Mouse (Mus musculus): ENCODE measurements at regions not wholly inside any gene's neighbourhood (a gene's known extent, or its start where the extent isn't known, plus 50 kb on each side); places are given as distances from the start of the nearest gene placed in this dataset.

GRCm38 (mm10) chr1:13496386-13496785, 2082.5 kb downstream of the A830018L16Rik start:
- Histone ChIP-seq H3K9ac (no peak overlapping the region), H3K27me3 (ENCODE audit: insufficient read depth, low read length) (no peaks in the 10 kb centered on the region), H3K4me3 (ENCODE audit: low read depth, low read length) (no peak overlapping the region), H3K36me3 (ENCODE audit: insufficient read depth) (no peaks in the 10 kb centered on the region), H3K9me3 (ENCODE audit: low read depth, low read length) (no peaks in the 10 kb centered on the region), H3K4me1 (ENCODE audit: insufficient read depth) (no peaks in the 10 kb centered on the region), H3K4me2 (no peak overlapping the region), H3K27ac (ENCODE audit: low read depth) (no peak overlapping the region)
- 16% methylated on average over 2 of the region's 2 CpGs for WGBS
- ATAC-seq (ENCODE audit: insufficient read depth) (peak; percentile 79; the same call in 1 of the 2 replicates), DNase-seq (peak; percentile 59)
- no peak for TF ChIP-seq CTCF (IDR thresholded peaks at IDR 0.05; ENCODE audit: low read depth)

- DNase-seq: peak; percentile 77
- WGBS: 32% methylated on average over 5 of the region's 5 CpGs
- ATAC-seq (ENCODE audit: insufficient read depth): no peak
These were observed 2086.6 kb downstream of the A830018L16Rik start for GRCm38 (mm10) chr1:13500456-13500855.

GRCm38 (mm10) chr1:13501938-13502337, 2088.0 kb downstream of the A830018L16Rik start:
- no peak for DNase-seq
- WGBS: 71% methylated on average over 4 of the region's 4 CpGs
- Histone ChIP-seq H3K36me3 (ENCODE audit: insufficient read depth) (no peaks in the 10 kb centered on the region), H3K4me3 (ENCODE audit: low read depth, low read length) (no peak overlapping the region), H3K27me3 (ENCODE audit: insufficient read depth, low read length) (no peaks in the 10 kb centered on the region), H3K9ac (no peak overlapping the region), H3K9me3 (ENCODE audit: low read depth, low read length) (no peaks in the 10 kb centered on the region), H3K27ac (ENCODE audit: low read depth) (no peak overlapping the region), H3K4me1 (ENCODE audit: insufficient read depth) (no peaks in the 10 kb centered on the region), H3K4me2 (no peak overlapping the region)
- ATAC-seq (ENCODE audit: insufficient read depth): no peak
- TF ChIP-seq CTCF (IDR thresholded peaks at IDR 0.05; ENCODE audit: low read depth): no peak

More at GRCm38 (mm10) chr1:13500456-13500855, 2086.6 kb downstream of the A830018L16Rik start:
- Histone ChIP-seq H3K27ac (ENCODE audit: low read depth) (no peak overlapping the region), H3K9ac (no peak overlapping the region), H3K4me1 (ENCODE audit: insufficient read depth) (no peaks in the 10 kb centered on the region), H3K9me3 (ENCODE audit: low read depth, low read length) (no peaks in the 10 kb centered on the region), H3K27me3 (ENCODE audit: insufficient read depth, low read length) (no peaks in the 10 kb centered on the region), H3K4me2 (no peak overlapping the region), H3K4me3 (ENCODE audit: low read depth, low read length) (no peak overlapping the region), H3K36me3 (ENCODE audit: insufficient read depth) (no peaks in the 10 kb centered on the region)
- TF ChIP-seq CTCF (IDR thresholded peaks at IDR 0.05; ENCODE audit: low read depth): peak; percentile 72

GRCm38 (mm10) chr1:13513761-13514160, 2099.9 kb downstream of the A830018L16Rik start:
- Histone ChIP-seq H3K9me3 (ENCODE audit: low read depth, low read length) (peaks cover 6% of the 10 kb centered on the region; the same call in 1 of the 2 replicates), H3K27ac (ENCODE audit: low read depth) (no peak overlapping the region), H3K4me2 (no peak overlapping the region), H3K27me3 (ENCODE audit: insufficient read depth, low read length) (no peaks in the 10 kb centered on the region), H3K9ac (no peak overlapping the region), H3K36me3 (ENCODE audit: insufficient read depth) (no peaks in the 10 kb centered on the region), H3K4me1 (ENCODE audit: insufficient read depth) (no peaks in the 10 kb centered on the region), H3K4me3 (ENCODE audit: low read depth, low read length) (no peak overlapping the region)
- 89% methylated on average over 11 of the region's 11 CpGs for WGBS
- ATAC-seq (ENCODE audit: insufficient read depth) (no peak), DNase-seq (no peak)
- TF ChIP-seq CTCF (IDR thresholded peaks at IDR 0.05; ENCODE audit: low read depth): no peak

Data from lung, embryonic 14.5 days (tissue).